Mouse (Mus musculus) lung, postnatal 0 days (tissue): ENCODE measurements around the gene Trim7.

Experiments used
- CTCF ChIP-seq: IDR thresholded peaks from 2 replicates; pipeline ENCODE4 v1.5.1; 2016; ENCODE audit warnings: antibody characterized with exemption, mild to moderate bottlenecking
- EP300 ChIP-seq: IDR thresholded peaks from 2 replicates; pipeline ENCODE4 v1.6.1; 2016; ENCODE audit warnings: antibody characterized with exemption, mild to moderate bottlenecking, control low read depth

GRCm38 (mm10) chr11:48844309-48844708 is 18.4 kb downstream of the Trim7 start:
- TF ChIP-seq CTCF (no peak), EP300 (no peak)
